Mouse (Mus musculus) olfactory bulb, adult 2 months (tissue): ENCODE results near the gene Tbc1d9b. TPM values are rescaled to one million over a fixed set of nuclear protein-coding genes. Genes with fewer than 3 reads are reported as not detected.
"Not testable (repeated sequence)": the region's sequence is repeated elsewhere in the genome, so short reads cannot be mapped to it uniquely, and the experiment has no call there.

ENCODE experiments used
- H3K27ac ChIP-seq: fragments of 200-500 bp; 2 replicates; pipeline ENCODE4 v1.5.1; 2012; ENCODE audit warnings: low read depth, low read length; ENCODE audit not compliant: insufficient read depth
- H3K4me1 ChIP-seq: fragments of 200-500 bp; 2 replicates; pipeline ENCODE4 v1.6.1; 2012; ENCODE audit warnings: low read length; ENCODE audit not compliant: control insufficient read depth, insufficient read depth
- H3K4me3 ChIP-seq: fragments of 200-500 bp; 2 replicates; pipeline ENCODE4 v1.5.1; 2012; ENCODE audit warnings: mild to moderate bottlenecking, low read depth, low read length, moderate library complexity; ENCODE audit not compliant: insufficient read depth
- CTCF ChIP-seq: fragments of 200-500 bp; IDR thresholded peaks from 2 replicates; pipeline ENCODE4 v1.5.1; 2012; ENCODE audit warnings: low read depth, mild to moderate bottlenecking, low read length, moderate library complexity; ENCODE audit not compliant: insufficient read depth
- POLR2A ChIP-seq: fragments of 200-500 bp; IDR thresholded peaks from 2 replicates; pipeline ENCODE4 v1.6.1; 2012; ENCODE audit warnings: mild to moderate bottlenecking, low read depth, low read length, moderate library complexity; ENCODE audit not compliant: insufficient read depth
- WGBS: fragments of 180-500 bp; shearing (Covaris S2); methylation state at CpG from one replicate; pipeline ENCODE4 v1.1.7; 2018; 5-methylcytosine and 5-hydroxymethylcytosine counted together
- polyA plus RNA-seq: library from polyadenylated mRNA; stranded (reverse); fragments of >200 nt; gene quantifications from 2 replicates; pipeline ENCODE4 v1.2.4, GENCODE M21; 2012; ENCODE audit warnings: low replicate concordance; ENCODE audit not compliant: missing spikeins, insufficient read depth, insufficient read length

Gene Tbc1d9b
- polyA plus RNA-seq, 1 experiment = not detected

- TF ChIP-seq CTCF (peak; percentile 66), POLR2A (no peak)
- Histone ChIP-seq H3K4me3 (no peak overlapping the region), H3K4me1 (no peaks in the 10 kb centered on the region), H3K27ac (no peak overlapping the region)
- 68% methylated on average over 10 of the region's 10 CpGs for WGBS
Observed at GRCm38 (mm10) chr11:50161578-50162304, 30.5 kb downstream of the Tbc1d9b start.

GRCm38 (mm10) chr11:50162338-50163050, 31.3 kb downstream of the Tbc1d9b start:
- TF ChIP-seq CTCF (no peak), POLR2A (no peak)
- 98% methylated on average over 3 of the region's 3 CpGs for WGBS
- Histone ChIP-seq H3K4me1 (no peaks in the 10 kb centered on the region), H3K4me3 (no peak overlapping the region), H3K27ac (no peak overlapping the region)

- 91% methylated on average over 5 of the region's 5 CpGs for WGBS
- Histone ChIP-seq H3K4me1 (no peaks in the 10 kb centered on the region), H3K27ac (no peak overlapping the region), H3K4me3 (no peak overlapping the region)
- TF ChIP-seq POLR2A (no peak), CTCF (no peak)
Observed at GRCm38 (mm10) chr11:50168352-50168751, 37.2 kb downstream of the Tbc1d9b start.

- peak within 1 kb of the TSS; percentile 67 for H3K27ac ChIP-seq
- 3% methylated on average over 19 of the region's 19 CpGs for WGBS
- H3K4me1 ChIP-seq = not testable (repeated sequence)
- peak within 1 kb of the TSS; percentile 78 for H3K4me3 ChIP-seq
Observed at GRCm38 (mm10) chr11:50174111-50174729, 43.0 kb downstream of the Tbc1d9b start, which contains the start of gene Mrnip. TSS of gene Mrnip (plus strand) at chr11:50174444.

GRCm38 (mm10) chr11:50174730-50175187, 43.6 kb downstream of the Tbc1d9b start:
- Histone ChIP-seq H3K27ac (peak overlapping the region; percentile 65), H3K4me3 (peak overlapping the region; percentile 78), H3K4me1 (no peaks in the 10 kb centered on the region)
- TF ChIP-seq POLR2A (peak; percentile 80), CTCF (no peak)
- under 1% methylated on average over 27 of the region's 27 CpGs for whole genome bisulfite sequencing

- WGBS = 77% methylated on average over 3 of the region's 3 CpGs
- H3K4me3 ChIP-seq = no peak overlapping the region
- TF ChIP-seq POLR2A = no peak
- no peak for TF ChIP-seq CTCF
- no peaks in the 10 kb centered on the region for H3K4me1 ChIP-seq
- H3K27ac ChIP-seq = no peak overlapping the region
Observed at GRCm38 (mm10) chr11:50176351-50176750, 45.2 kb downstream of the Tbc1d9b start.

GRCm38 (mm10) chr11:50177111-50177510, 45.9 kb downstream of the Tbc1d9b start:
- Histone ChIP-seq H3K4me3 (no peak overlapping the region), H3K27ac (no peak overlapping the region), H3K4me1 (no peaks in the 10 kb centered on the region)
- 72% methylated on average over 6 of the region's 6 CpGs for WGBS
- no peak for TF ChIP-seq CTCF

GRCm38 (mm10) chr11:50178532-50179488, 47.6 kb downstream of the Tbc1d9b start:
- TF ChIP-seq CTCF (no peak), POLR2A (no peak)
- 85% methylated on average over 5 of the region's 5 CpGs for WGBS
- no peak overlapping the region for H3K27ac ChIP-seq
- no peaks in the 10 kb centered on the region for H3K4me1 ChIP-seq
- no peak overlapping the region for H3K4me3 ChIP-seq
